Mouse (Mus musculus): Measurements from ENCODE around the gene Spred3.

DNA sequence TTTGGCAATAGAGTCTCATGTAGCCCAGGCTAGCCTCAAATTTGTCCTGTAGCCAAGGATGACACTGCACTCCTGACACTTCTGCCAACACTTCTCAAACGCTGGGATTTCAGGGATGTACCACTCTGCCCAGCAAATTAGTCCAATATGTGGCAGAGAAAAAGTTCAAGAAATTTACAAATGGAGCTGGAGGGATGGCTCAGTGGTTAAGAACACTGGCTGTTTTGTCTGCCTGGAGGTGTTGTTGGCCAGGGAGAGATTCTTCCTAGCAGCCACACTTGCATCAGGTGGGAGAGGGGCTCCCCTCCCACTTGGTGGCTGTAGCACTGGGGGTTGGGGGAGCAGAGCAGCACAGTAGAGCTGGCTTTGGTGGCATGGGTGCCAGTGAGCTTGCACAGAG lies 50.7 kb downstream of the Spred3 start:
- TF ChIP-seq POLR2AphosphoS5 (IDR thresholded peaks at IDR 0.05; ENCODE audit: insufficient replicate concordance, low read depth, low read length) (no peak), GATA2 (IDR thresholded peaks at IDR 0.05; ENCODE audit: borderline replicate concordance, low read depth, low read length) (no peak), CTCF (IDR thresholded peaks at IDR 0.05; ENCODE audit: low read depth, low read length) (no peak)

All from G1E (cell line).